Mouse (Mus musculus) embryonic facial prominence, embryonic 11.5 days (tissue): ENCODE data around the gene Gsto2. TPM values are rescaled to one million over a fixed set of nuclear protein-coding genes. Genes with fewer than 3 reads are reported as not detected.

Experiments used
- ATAC-seq: fragments of 200-750 bp; cut with Nextera tagmentation; replicated peaks from 2 replicates; pipeline ENCODE4 v1.8.0; 2017; ENCODE audit warnings: low read depth; ENCODE audit not compliant: insufficient number of reproducible peaks, low FRiP score, low TSS enrichment
- DNase-seq: peaks from one replicate; pipeline ENCODE4 v3.0.0-alpha.2; 2015; ENCODE audit warnings: low spot score
- H3K27ac ChIP-seq: fragments of 300-500 bp; sonication (generic); replicated peaks from 2 replicates; pipeline ENCODE4 v1.5.1; 2014; ENCODE audit warnings: mild to moderate bottlenecking, low read depth, low read length, control low read depth
- H3K27me3 ChIP-seq: fragments of 300-500 bp; sonication (generic); 2 replicates; pipeline ENCODE4 v1.6.1; 2014; ENCODE audit warnings: mild to moderate bottlenecking, low read length, moderate library complexity, mixed read lengths; ENCODE audit not compliant: control insufficient read depth, insufficient read depth
- H3K36me3 ChIP-seq: fragments of 300-500 bp; sonication (generic); replicated peaks from 2 replicates; pipeline ENCODE4 v1.6.1; 2014; ENCODE audit warnings: low read depth, mild to moderate bottlenecking, low read length, moderate library complexity, mixed read lengths; ENCODE audit not compliant: control insufficient read depth, insufficient read depth
- H3K4me1 ChIP-seq: fragments of 300-500 bp; sonication (generic); 2 replicates; pipeline ENCODE4 v1.6.1; 2014; ENCODE audit warnings: low read length, mixed read lengths; ENCODE audit not compliant: control insufficient read depth, insufficient read depth
- H3K4me2 ChIP-seq: fragments of 300-500 bp; sonication (generic); 2 replicates; pipeline ENCODE4 v1.6.1; 2014; ENCODE audit warnings: low read depth, mild to moderate bottlenecking, control low read depth, low read length, moderate library complexity
- H3K4me3 ChIP-seq: fragments of 300-500 bp; sonication (generic); 2 replicates; pipeline ENCODE4 v1.5.1; 2014; ENCODE audit warnings: low read depth, low read length, control low read depth
- H3K9ac ChIP-seq: fragments of 300-500 bp; sonication (generic); replicated peaks from 2 replicates; pipeline ENCODE4 v1.6.1; 2014; ENCODE audit warnings: mild to moderate bottlenecking, control low read depth, low read length
- H3K9me3 ChIP-seq: fragments of 300-500 bp; sonication (generic); replicated peaks from 2 replicates; pipeline ENCODE4 v1.6.1; 2016; ENCODE audit warnings: mild to moderate bottlenecking, low read length, inconsistent platforms, mixed read lengths; ENCODE audit not compliant: control insufficient read depth
- WGBS: fragments of 180-500 bp; shearing (Covaris S2); extraction: QIAGEN DNeasy Blood & Tissue Kit; methylation state at CpG from one replicate; pipeline ENCODE4 v1.1.7; 2014; 5-methylcytosine and 5-hydroxymethylcytosine counted together
- polyA plus RNA-seq: library from polyadenylated mRNA; unstranded; fragments of >200 nt; fragmentation: Nextera tagmentation; extraction: Ambion mirVana; gene quantifications from 2 replicates; pipeline ENCODE4 v1.2.1, GENCODE M21; 2014

Gsto2 gene
- polyA plus RNA-seq, 1 experiment from 2014 or later, result 0.77 TPM

- WGBS, result 75% methylated on average over 10 of the region's 10 CpGs
- Histone ChIP-seq H3K4me2 (no peak overlapping the region), H3K27me3 (no peaks in the 10 kb centered on the region), H3K9me3 (no peaks in the 10 kb centered on the region), H3K36me3 (no peaks in the 10 kb centered on the region; the same call in 1 of the 2 replicates), H3K4me3 (no peak overlapping the region), H3K4me1 (no peaks in the 10 kb centered on the region), H3K27ac (no peak overlapping the region), H3K9ac (no peak overlapping the region)
- DNase-seq (no peak), ATAC-seq (no peak)
Observed at GRCm38 (mm10) chr19:47890489-47891130, 25.3 kb downstream of the Gsto2 start.

GRCm38 (mm10) chr19:47891562-47892312 is 26.4 kb downstream of the Gsto2 start:
- no peaks in the 10 kb centered on the region for H3K27me3 ChIP-seq
- H3K36me3 ChIP-seq, result peaks cover 7% of the 10 kb centered on the region
- DNase-seq (no peak), ATAC-seq (no peak)
- H3K9ac ChIP-seq, result no peak overlapping the region
- no peaks in the 10 kb centered on the region for H3K4me1 ChIP-seq
- no peak overlapping the region for H3K4me2 ChIP-seq
- no peak overlapping the region for H3K27ac ChIP-seq
- no peak overlapping the region for H3K4me3 ChIP-seq
- 83% methylated on average over 11 of the region's 11 CpGs for WGBS
- H3K9me3 ChIP-seq, result no peaks in the 10 kb centered on the region

GRCm38 (mm10) chr19:47893092-47893491 is 27.8 kb downstream of the Gsto2 start:
- Histone ChIP-seq H3K9ac (no peak overlapping the region), H3K36me3 (peaks cover 7% of the 10 kb centered on the region), H3K4me1 (no peaks in the 10 kb centered on the region), H3K4me3 (no peak overlapping the region), H3K27ac (no peak overlapping the region), H3K9me3 (no peaks in the 10 kb centered on the region), H3K27me3 (no peaks in the 10 kb centered on the region), H3K4me2 (no peak overlapping the region)
- no peak for ATAC-seq
- no peak for DNase-seq
- 98% methylated on average over 6 of the region's 6 CpGs for WGBS

GRCm38 (mm10) chr19:47898472-47899079 is 33.2 kb downstream of the Gsto2 start:
- ATAC-seq (no peak), DNase-seq (no peak)
- WGBS, result 88% methylated on average over 8 of the region's 8 CpGs
- Histone ChIP-seq H3K27ac (no peak overlapping the region), H3K4me1 (peaks cover 6% of the 10 kb centered on the region), H3K36me3 (peaks cover 7% of the 10 kb centered on the region), H3K4me2 (no peak overlapping the region), H3K9me3 (no peaks in the 10 kb centered on the region), H3K4me3 (no peak overlapping the region), H3K27me3 (no peaks in the 10 kb centered on the region), H3K9ac (no peak overlapping the region)

GRCm38 (mm10) chr19:47900012-47900411 is 34.7 kb downstream of the Gsto2 start:
- Histone ChIP-seq H3K4me1 (peaks cover 7% of the 10 kb centered on the region), H3K9ac (no peak overlapping the region), H3K4me2 (no peak overlapping the region), H3K27ac (no peak overlapping the region), H3K36me3 (peaks cover 7% of the 10 kb centered on the region), H3K4me3 (no peak overlapping the region), H3K9me3 (no peaks in the 10 kb centered on the region), H3K27me3 (no peaks in the 10 kb centered on the region)
- 69% methylated on average over 6 of the region's 6 CpGs for WGBS
- DNase-seq (peak; percentile 8), ATAC-seq (no peak)

GRCm38 (mm10) chr19:47900558-47900957 is 35.2 kb downstream of the Gsto2 start:
- H3K4me3 ChIP-seq, result no peak overlapping the region
- 85% methylated on average over 10 of the region's 10 CpGs for WGBS
- no peak overlapping the region for H3K9ac ChIP-seq
- H3K4me1 ChIP-seq, result peaks cover 7% of the 10 kb centered on the region
- DNase-seq (no peak), ATAC-seq (no peak)
- no peak overlapping the region for H3K4me2 ChIP-seq
- H3K9me3 ChIP-seq, result no peaks in the 10 kb centered on the region
- H3K27ac ChIP-seq, result no peak overlapping the region
- no peaks in the 10 kb centered on the region for H3K27me3 ChIP-seq
- H3K36me3 ChIP-seq, result peaks cover 7% of the 10 kb centered on the region

GRCm38 (mm10) chr19:47902316-47903201 is 37.2 kb downstream of the Gsto2 start:
- Histone ChIP-seq H3K9me3 (no peaks in the 10 kb centered on the region), H3K4me3 (no peak overlapping the region), H3K4me1 (peaks cover 7% of the 10 kb centered on the region), H3K36me3 (no peaks in the 10 kb centered on the region; the same call in 1 of the 2 replicates), H3K27me3 (no peaks in the 10 kb centered on the region), H3K9ac (no peak overlapping the region), H3K4me2 (no peak overlapping the region), H3K27ac (no peak overlapping the region)
- DNase-seq (peak; percentile 22), ATAC-seq (peak; percentile 45; the same call in 1 of the 2 replicates)
- WGBS, result 60% methylated on average over 13 of the region's 13 CpGs
